ENCODE assay signal across 8 mouse cellular contexts in genomic region chr12:79006478-79007125, GRCm38 (mm10). TPM values are rescaled to one million over a fixed set of nuclear protein-coding genes. Genes with fewer than 3 reads are reported as not detected.
DNase-seq lines count a peak whose midpoint lies in the region; ATAC-seq lines count a peak whose summit lies in the region.

No protein-coding gene starts in this region.

- under 1% methylated on average over 35 of the region's 53 CpGs for WGBS in hindbrain, embryonic 12.5 days

- peak overlapping the region; percentile 89 for H3K9ac ChIP-seq in hindbrain, embryonic 12.5 days

- H3K27me3 ChIP-seq in hindbrain, embryonic 12.5 days, result 0 out of 2 replicates have a peak, but pooled peaks cover 10% of the 10 kb centered on the region

- DNase-seq in Muller cell, postnatal 12 days (ENCODE audit: inconsistent ontology term), result peak; percentile 68
- DNase-seq in cerebellum, adult 8-10 months, result peak; percentile 78
- peak; percentile 39 to 52 for DNase-seq in frontal cortex, postnatal 14 days (ENCODE audit: low spot score in 2 of 2)
- DNase-seq in layer of hippocampus, postnatal 36 days, result peak; percentile 42
- peak; percentile 67 for DNase-seq in lung, postnatal 4 days
- peak; percentile 52 to 56 for DNase-seq in right cerebral cortex, adult 2 months (ENCODE audit: low spot score in 2 of 2)
- DNase-seq in urinary bladder, postnatal 4 days (ENCODE audit: low spot score in 2 of 2), result peak; percentile 35 to 66

- H3K27ac ChIP-seq in hindbrain, embryonic 12.5 days, result peak overlapping the region; percentile 87

- ATAC-seq in hindbrain, embryonic 12.5 days (ENCODE audit: low FRiP score), result peak; percentile 87

- H3K4me2 ChIP-seq in hindbrain, embryonic 12.5 days (replicated peaks), result peak overlapping the region; percentile 82

- H3K36me3 ChIP-seq in hindbrain, embryonic 12.5 days, result no peaks in the 10 kb centered on the region

- H3K9me3 ChIP-seq in hindbrain, embryonic 12.5 days (replicated peaks), result no peaks in the 10 kb centered on the region

- H3K4me3 ChIP-seq in hindbrain, embryonic 12.5 days, result peak overlapping the region; percentile 83

- peaks cover 9% of the 10 kb centered on the region for H3K4me1 ChIP-seq in hindbrain, embryonic 12.5 days

RNA-seq across cellular contexts. Expression of gene Tmem229b, which starts 0.8 kb away (rescaled TPM):
- polyA plus RNA-seq in hindbrain, embryonic 12.5 days (2016; fragmentation: Nextera tagmentation; extraction: Ambion mirVana), result 23.6 and 27.5 TPM in 2 replicates
- total RNA-seq in layer of hippocampus, postnatal 36 days (2021), result 10 to 100 TPM; 28.0 to 28.9 TPM

RNA-seq across cellular contexts. Expression of gene Plekhh1, which starts 22.4 kb away (rescaled TPM):
- 4.9 and 5.7 TPM in 2 replicates for polyA plus RNA-seq in hindbrain, embryonic 12.5 days (2016; fragmentation: Nextera tagmentation; extraction: Ambion mirVana)
- total RNA-seq in layer of hippocampus, postnatal 36 days (2021), result 10 to 100 TPM; 16.9 to 22.1 TPM

Comparison
In these comparisons a context has a peak if more than half of its experiments do, and no peak if none do; other contexts are left out.
1. Peak in every context shown above with its lines: DNase-seq, ATAC-seq, H3K4me3 ChIP-seq and H3K27ac ChIP-seq.